Mouse (Mus musculus) thymus, adult 2 months (tissue): ENCODE measurements around the gene Rraga. TPM values are rescaled to one million over a fixed set of nuclear protein-coding genes. Genes with fewer than 3 reads are reported as not detected.
A peak's percentile ranks its signal among the peaks of the same experiment; 100 is the strongest.

Source experiments
- DNase-seq: peaks from one replicate; pipeline ENCODE4 v3.0.0; 2021
- H3K27ac ChIP-seq: fragments of 200-500 bp; 2 replicates; pipeline ENCODE4 v1.5.1; 2012; ENCODE audit warnings: low read length, control low read depth; ENCODE audit not compliant: control insufficient read depth, insufficient read depth
- H3K27me3 ChIP-seq: fragments of 200-500 bp; 2 replicates; pipeline ENCODE4 v1.6.1; 2012; ENCODE audit warnings: mild to moderate bottlenecking, low read length, moderate library complexity, mixed read lengths; ENCODE audit not compliant: control insufficient read depth, insufficient read depth
- H3K36me3 ChIP-seq: fragments of 200-500 bp; 2 replicates; pipeline ENCODE4 v1.6.1; 2012; ENCODE audit warnings: mild to moderate bottlenecking, low read length, moderate library complexity; ENCODE audit not compliant: control insufficient read depth, insufficient read depth
- H3K4me1 ChIP-seq: fragments of 200-500 bp; replicated peaks from 2 replicates; pipeline ENCODE4 v1.6.1; 2012; ENCODE audit warnings: low read length; ENCODE audit not compliant: control insufficient read depth, insufficient read depth
- H3K4me3 ChIP-seq: fragments of 200-500 bp; 2 replicates; pipeline ENCODE4 v1.5.1; 2012; ENCODE audit warnings: mild to moderate bottlenecking, low read length, control low read depth, moderate library complexity; ENCODE audit not compliant: control insufficient read depth, insufficient read depth
- CTCF ChIP-seq: fragments of 200-500 bp; IDR thresholded peaks from 2 replicates; pipeline ENCODE4 v1.5.1; 2012; ENCODE audit warnings: mild to moderate bottlenecking, control low read depth, low read length, moderate library complexity, borderline replicate concordance; ENCODE audit not compliant: control insufficient read depth, poor library complexity, insufficient read depth; ENCODE audit errors: extremely low read depth
- POLR2A ChIP-seq: fragments of 200-500 bp; IDR thresholded peaks from 2 replicates; pipeline ENCODE4 v1.6.1; 2012; ENCODE audit warnings: mild to moderate bottlenecking, low read length, control low read depth, moderate library complexity; ENCODE audit not compliant: control insufficient read depth, poor library complexity, insufficient read depth; ENCODE audit errors: extremely low read depth
- WGBS: fragments of 180-500 bp; shearing (Covaris S2); methylation state at CpG from one replicate; pipeline ENCODE4 v1.1.7; 2018; 5-methylcytosine and 5-hydroxymethylcytosine counted together
- polyA plus RNA-seq: library from polyadenylated mRNA; depleted of rRNA; stranded (reverse); fragments of >200 nt; gene quantifications from 2 replicates; pipeline ENCODE4 v1.2.3, GENCODE M21; 2012

The Rraga gene
- polyA plus RNA-seq, 1 experiment: 32.6 TPM

GRCm38 (mm10) chr4:86558228-86558627, 17.2 kb upstream of the Rraga start, which contains the start of gene Saxo1:
Gene Saxo1, minus strand, starts transcription at chr4:86558328.
- Histone ChIP-seq H3K27me3 (no peaks in the 10 kb centered on the region), H3K27ac (no peak within 1 kb of the TSS), H3K4me1 (no peaks in the 10 kb centered on the region), H3K36me3 (no peaks in the 10 kb centered on the region), H3K4me3 (no peak within 1 kb of the TSS)
- TF ChIP-seq POLR2A (no peak), CTCF (no peak)
- no peak for DNase-seq
- 96% methylated on average over 7 of the region's 7 CpGs for WGBS

- TF ChIP-seq CTCF (no peak), POLR2A (no peak)
- Histone ChIP-seq H3K4me3 (no peak overlapping the region), H3K4me1 (no peaks in the 10 kb centered on the region), H3K36me3 (no peaks in the 10 kb centered on the region), H3K27ac (no peak overlapping the region), H3K27me3 (no peaks in the 10 kb centered on the region)
- WGBS: 75% methylated on average over 4 of the region's 4 CpGs
- no peak for DNase-seq
Measured at GRCm38 (mm10) chr4:86559006-86559405, 16.5 kb upstream of the Rraga start.

GRCm38 (mm10) chr4:86561061-86561460, 14.4 kb upstream of the Rraga start:
- WGBS: 97% methylated on average over 3 of the region's 3 CpGs
- no peak for TF ChIP-seq POLR2A
- TF ChIP-seq CTCF: no peak
- no peaks in the 10 kb centered on the region for H3K4me1 ChIP-seq
- no peak overlapping the region for H3K4me3 ChIP-seq
- H3K36me3 ChIP-seq: no peaks in the 10 kb centered on the region
- DNase-seq: no peak
- no peak overlapping the region for H3K27ac ChIP-seq
- no peaks in the 10 kb centered on the region for H3K27me3 ChIP-seq

GRCm38 (mm10) chr4:86574939-86575282, 557 bp upstream of the Rraga start:
- no peaks in the 10 kb centered on the region for H3K27me3 ChIP-seq
- no peak for DNase-seq
- no peak overlapping the region; the same call in 1 of the 2 replicates for H3K27ac ChIP-seq
- 28% methylated on average over 6 of the region's 6 CpGs for WGBS
- H3K36me3 ChIP-seq: no peaks in the 10 kb centered on the region
- H3K4me3 ChIP-seq: no peak overlapping the region
- H3K4me1 ChIP-seq: peaks cover 5% of the 10 kb centered on the region
- TF ChIP-seq CTCF (no peak), POLR2A (no peak)

- Histone ChIP-seq H3K27ac (peak overlapping the region; percentile 7; the same call in 1 of the 2 replicates), H3K27me3 (no peaks in the 10 kb centered on the region), H3K4me3 (peak overlapping the region; percentile 73), H3K36me3 (no peaks in the 10 kb centered on the region; the same call in 1 of the 2 replicates), H3K4me1 (peaks cover 5% of the 10 kb centered on the region)
- WGBS: under 1% methylated on average over 20 of the region's 20 CpGs
- DNase-seq: peak; percentile 5
- TF ChIP-seq POLR2A (no peak), CTCF (no peak)
Measured at GRCm38 (mm10) chr4:86576120-86576541, 663 bp downstream of the Rraga start.

- Histone ChIP-seq H3K36me3 (no peaks in the 10 kb centered on the region; the same call in 1 of the 2 replicates), H3K27me3 (no peaks in the 10 kb centered on the region), H3K27ac (no peak overlapping the region), H3K4me3 (peak overlapping the region; percentile 73), H3K4me1 (peaks cover 5% of the 10 kb centered on the region)
- 28% methylated on average over 11 of the region's 11 CpGs for WGBS
- DNase-seq: no peak
- no peak for TF ChIP-seq CTCF
- no peak for TF ChIP-seq POLR2A
Measured at GRCm38 (mm10) chr4:86576630-86577225, 1.3 kb downstream of the Rraga start.

- 63% methylated on average over 4 of the region's 4 CpGs for WGBS
- Histone ChIP-seq H3K4me1 (peaks cover 5% of the 10 kb centered on the region), H3K27ac (no peak overlapping the region), H3K27me3 (no peaks in the 10 kb centered on the region), H3K4me3 (no peak overlapping the region), H3K36me3 (peaks cover 27% of the 10 kb centered on the region)
- no peak for DNase-seq
- TF ChIP-seq CTCF (no peak), POLR2A (no peak)
Measured at GRCm38 (mm10) chr4:86580056-86580455, 4.6 kb downstream of the Rraga start.
